Mouse (Mus musculus): ENCODE results near the gene Clic3.

The Clic3 gene

DNA sequence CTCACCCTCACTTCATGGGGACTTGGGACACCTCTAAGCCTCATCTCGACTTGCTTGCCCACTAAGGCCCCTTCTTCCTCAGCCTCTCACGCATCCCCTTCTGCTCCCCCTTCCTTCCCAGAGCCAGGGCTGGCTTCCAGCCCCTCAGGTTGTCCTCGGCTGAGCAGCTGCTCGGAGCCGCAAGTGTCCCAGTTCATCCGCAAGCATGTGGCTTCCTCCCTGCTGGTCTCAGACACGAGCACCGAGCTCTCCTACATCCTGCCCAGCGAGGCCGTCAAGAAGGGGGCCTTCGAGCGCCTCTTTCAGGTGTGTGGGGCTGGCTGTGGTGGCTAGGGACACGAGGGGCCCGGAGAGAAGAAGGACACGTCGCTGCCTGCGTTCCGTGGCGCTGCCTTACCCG lies 15.6 kb upstream of the Clic3 start:
- CTCF ChIA-PET, result no interaction called here

DNA sequence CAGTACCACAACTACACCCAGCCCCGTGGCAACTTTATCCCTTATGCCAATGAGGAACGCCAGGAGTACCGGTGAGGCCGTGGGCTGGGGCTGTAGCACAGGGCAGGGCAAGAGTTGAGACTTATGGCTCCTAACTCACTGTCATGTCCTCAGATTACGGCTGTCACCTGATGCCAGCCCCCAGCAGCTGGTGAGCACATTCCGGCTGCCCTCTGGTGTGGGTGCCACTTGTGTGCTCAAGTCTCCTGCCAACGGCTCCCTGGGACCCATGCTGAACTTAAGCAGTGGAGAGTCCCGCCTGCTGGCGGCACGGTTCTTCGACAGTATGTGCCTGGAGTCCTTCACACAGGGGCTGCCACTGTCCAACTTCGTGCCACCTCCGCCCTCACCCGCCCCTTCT lies 14.0 kb upstream of the Clic3 start:
- CTCF ChIA-PET, result no interaction called here

DNA sequence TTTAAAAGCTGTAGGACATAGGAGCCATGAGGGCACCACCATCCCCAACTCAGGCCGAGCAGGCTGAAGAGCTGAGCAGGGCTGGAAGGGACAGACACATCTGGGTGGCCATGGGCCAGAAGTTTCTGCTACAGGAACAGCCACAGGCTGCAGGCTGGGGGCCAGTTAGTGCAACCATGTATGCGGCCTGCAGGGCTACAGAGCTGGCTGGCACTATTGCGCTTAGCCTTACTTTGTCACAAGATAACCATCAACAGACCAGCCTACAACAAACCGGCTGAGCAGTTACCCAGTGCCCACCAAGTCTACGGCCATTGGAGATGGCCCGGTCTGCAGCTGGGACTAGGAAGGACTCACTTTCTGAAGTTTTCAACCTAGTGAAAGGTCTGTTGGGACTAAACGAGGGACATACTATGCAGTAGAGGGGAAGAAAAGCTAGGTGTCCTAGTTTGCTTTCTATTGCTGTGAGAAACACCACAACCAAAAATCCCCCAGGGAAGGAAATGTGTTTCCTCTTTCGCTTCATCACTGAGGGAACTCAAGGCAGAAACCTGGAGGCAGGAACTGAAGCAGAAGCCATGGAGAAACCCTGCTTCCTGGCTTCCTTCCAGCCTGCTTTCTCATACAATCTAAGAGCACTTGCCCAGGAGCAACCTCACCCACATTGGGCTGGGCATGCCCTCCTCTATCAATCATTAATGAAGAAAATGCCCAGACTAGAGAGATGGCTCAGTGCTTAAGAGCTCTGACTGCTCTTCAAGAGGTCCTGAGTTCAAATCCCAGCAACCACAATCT lies 5.6 kb upstream of the Clic3 start:
- CTCF ChIA-PET, result interaction anchor here (0.5 kb wide), 1 partner anchor 103 kb away, joined by 7 read pairs; no protein-coding TSS in a partner anchor

DNA sequence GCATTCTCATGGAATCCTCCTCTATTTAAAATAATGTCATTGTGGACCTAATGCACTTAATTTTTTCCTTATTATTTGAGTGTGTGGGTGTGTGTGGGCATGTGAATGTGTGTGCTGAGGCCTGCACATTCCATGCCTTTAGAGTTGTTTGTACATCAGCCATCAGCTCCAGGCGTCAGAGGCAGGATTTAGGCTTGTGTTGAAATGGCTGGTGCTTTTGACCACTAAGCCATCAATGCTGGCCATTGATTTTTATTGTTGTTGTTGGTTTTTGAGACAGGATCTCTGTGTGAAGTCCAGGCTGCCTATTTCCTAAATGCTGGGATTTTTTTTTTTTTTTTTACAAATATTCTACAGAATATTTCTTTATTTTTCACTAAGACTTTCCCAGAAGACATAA lies 3.7 kb upstream of the Clic3 start:
- CTCF ChIA-PET, result interaction anchor here (0.6 to 0.7 kb wide), 2 partner anchors 92 to 121 kb away, joined by 6 to 9 read pairs; partner anchors contain the start of gene Mamdc4

DNA sequence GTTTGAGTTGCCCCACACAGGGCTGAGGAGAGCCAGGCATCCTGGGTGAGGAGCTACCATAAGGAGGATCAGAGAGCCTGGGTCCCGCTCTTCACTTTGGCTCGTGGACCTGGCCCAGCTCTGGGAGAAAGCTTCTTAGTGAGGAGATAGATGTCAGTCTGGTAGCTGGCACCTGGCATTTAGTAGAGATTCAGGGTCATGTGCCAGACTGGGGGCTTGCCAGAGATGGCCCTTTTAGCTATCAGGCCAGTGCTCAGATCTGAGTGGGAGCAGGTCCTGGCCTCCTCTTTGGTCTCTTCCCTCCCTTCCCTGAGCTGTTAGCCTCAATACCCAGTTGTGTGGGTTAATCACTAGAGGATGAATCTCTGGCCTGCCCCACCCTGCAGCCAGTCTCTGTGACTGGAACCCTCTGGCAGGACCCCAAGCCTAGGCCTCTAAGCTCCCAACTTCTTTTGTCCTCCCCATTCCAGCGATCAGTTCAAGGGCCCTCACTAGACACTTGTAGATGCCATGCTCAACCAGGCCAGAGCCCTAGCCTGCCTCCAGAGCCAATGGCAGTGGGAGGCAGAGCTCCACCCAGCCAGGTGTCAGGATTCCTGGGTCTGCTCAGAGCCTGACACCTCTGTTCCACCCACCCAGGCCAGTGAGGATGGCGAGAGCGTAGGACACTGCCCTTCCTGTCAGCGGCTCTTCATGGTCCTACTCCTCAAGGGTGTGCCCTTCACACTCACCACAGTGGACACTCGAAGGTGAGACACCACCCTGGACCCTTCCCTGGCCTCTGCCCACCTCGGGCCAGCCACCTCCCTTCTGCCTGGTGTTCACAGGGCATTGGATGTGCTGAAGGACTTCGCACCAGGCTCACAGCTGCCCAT lies 621 bp downstream of the Clic3 start:
- CTCF ChIA-PET, result interaction anchor here (0.6 kb wide), 1 partner anchor 15 kb away, joined by 3 read pairs; no protein-coding TSS in a partner anchor

DNA sequence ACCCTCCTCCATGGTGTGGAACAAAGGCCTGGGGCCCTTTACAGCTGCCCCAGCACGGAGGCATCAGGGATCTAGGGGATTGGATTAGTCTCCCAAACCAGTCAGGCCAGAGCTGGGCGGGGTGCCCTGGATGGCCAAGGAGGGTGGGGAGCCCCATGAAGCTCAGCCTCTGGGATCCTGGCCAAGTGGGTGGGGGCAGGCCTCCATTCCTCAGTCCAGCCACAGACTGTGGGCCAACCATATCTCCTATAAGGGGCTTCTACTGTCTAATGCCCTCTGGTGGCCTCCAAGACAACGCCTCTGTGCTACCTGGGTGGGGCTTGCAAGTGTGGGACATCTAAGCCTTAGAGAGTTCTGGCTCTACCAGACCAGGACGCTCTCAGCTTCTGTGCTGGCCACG lies 2.3 kb downstream of the Clic3 start:
- CTCF ChIA-PET, result no interaction called here

DNA sequence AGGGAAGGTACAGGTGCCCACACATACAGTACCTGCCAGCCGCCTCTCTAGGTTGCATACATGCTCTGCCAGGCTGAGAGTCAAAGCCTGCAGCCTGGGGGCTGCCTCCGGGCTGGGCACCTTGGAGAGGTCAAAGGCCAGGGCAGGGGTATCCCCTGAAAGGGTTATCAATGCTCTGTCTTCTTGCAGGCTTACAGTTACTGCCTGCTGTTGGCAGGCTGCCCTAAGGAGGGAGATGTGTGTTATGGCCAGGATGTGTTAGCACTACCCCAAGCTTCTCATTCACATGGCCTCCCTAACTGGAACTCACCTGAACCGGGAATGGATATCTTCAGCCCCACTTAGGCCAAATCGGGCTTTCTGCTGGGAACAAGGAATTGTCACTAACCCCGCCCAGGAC lies 3.5 kb downstream of the Clic3 start:
- CTCF ChIA-PET, result no interaction called here

DNA sequence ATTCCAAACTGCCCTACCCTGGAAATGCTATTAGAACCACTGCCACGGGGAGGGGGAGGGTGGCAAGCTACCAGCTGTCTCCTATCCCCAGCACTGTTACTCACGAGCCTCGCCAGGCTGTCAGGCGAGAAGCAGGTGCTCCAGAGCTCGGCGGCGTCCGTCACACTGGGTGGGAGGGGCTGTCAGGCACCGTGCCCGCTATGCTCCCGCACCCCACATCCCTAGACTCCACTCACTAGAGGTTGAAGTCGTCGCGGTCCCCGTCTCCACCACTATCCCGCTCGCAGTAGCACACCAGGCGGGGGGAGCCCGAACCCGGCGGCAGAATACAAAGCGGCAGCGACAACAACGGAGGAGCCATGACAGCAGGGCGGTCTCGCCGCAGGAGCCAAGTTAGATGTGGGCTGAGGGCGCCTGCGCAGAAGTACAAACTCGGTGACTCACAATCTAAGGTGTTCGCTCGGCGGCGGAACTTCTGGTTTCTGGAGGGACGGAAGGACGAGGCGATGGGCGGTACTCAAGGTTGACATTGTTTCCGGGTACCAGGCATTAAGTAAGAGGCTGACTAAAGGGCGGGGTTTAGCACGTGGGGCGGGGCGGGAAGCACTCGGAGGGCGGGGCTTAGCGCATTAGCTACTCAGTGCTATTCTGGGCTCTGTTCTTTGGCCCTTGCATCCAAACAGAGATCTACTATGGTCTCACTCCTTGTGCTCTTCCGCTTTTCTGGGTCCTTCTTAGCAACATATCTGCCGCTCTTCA lies 4.1 kb downstream of the Clic3 start, which contains the start of gene Paxx:
TSS of gene Paxx (minus strand) at position 544 of the 759 bp plus-strand sequence.
- CTCF ChIA-PET, result no interaction called here

DNA sequence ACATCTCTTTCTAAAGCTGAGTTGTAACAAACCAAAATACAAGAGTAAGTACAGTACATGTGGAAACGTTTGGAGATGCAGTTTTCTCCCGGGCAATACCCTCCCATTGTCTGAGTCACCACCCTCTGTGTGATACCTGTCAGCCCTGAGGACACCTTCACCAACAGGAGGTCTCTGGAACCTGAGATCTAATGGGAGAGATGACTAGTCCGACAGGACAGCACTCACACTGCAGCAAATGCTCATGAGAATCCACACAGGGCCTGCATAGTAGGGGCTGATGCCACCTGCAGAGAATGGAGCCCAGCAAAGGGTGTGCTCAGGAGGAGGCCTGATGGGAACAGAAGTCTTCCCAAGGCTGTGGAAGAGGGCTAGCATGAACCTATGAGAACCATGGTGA lies 4.8 kb downstream of the Clic3 start:
- CTCF ChIA-PET, result no interaction called here

DNA sequence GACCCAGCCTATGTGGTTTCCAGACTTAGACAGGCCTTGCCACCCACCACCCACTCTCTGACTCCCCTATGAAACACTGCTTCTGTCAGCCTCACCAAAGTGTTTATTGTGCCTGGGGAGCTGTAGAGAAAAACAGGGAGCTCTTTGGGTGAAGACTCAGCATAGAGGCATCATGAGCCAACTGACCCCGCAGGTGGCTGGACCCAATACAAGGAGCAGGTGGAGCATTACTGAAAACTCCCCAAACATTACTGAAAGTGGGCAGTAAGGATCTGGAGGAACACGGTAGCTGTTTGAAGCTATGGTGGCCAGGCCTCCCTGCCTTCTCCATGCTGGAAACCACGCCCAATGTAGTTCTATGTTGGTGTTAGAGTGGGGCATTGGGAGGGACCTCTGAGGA lies 7.0 kb downstream of the Clic3 start:
- CTCF ChIA-PET, result interaction anchor here (0.8 kb wide), 1 partner anchor 18 kb away, joined by 3 read pairs; no protein-coding TSS in a partner anchor

DNA sequence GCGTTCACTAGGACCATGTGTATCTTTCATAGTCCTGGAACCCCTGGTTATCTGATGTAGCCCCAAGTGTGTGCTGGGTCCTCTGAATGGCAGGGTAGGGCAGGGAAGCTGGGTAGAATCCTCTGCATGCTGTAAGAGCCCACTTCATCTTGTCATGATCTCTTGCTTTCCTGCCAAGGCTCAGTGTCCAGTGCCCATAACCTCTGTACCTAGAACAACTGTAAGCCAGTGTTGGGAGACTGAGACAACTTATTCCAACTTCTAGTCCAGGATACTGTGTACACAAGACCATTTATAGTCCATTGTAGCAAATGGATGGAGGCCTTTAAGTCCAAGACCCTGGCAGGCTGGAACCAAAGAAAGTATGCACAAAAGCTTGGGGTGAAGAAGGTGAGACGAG lies 8.6 kb downstream of the Clic3 start:
- CTCF ChIA-PET, result no interaction called here

DNA sequence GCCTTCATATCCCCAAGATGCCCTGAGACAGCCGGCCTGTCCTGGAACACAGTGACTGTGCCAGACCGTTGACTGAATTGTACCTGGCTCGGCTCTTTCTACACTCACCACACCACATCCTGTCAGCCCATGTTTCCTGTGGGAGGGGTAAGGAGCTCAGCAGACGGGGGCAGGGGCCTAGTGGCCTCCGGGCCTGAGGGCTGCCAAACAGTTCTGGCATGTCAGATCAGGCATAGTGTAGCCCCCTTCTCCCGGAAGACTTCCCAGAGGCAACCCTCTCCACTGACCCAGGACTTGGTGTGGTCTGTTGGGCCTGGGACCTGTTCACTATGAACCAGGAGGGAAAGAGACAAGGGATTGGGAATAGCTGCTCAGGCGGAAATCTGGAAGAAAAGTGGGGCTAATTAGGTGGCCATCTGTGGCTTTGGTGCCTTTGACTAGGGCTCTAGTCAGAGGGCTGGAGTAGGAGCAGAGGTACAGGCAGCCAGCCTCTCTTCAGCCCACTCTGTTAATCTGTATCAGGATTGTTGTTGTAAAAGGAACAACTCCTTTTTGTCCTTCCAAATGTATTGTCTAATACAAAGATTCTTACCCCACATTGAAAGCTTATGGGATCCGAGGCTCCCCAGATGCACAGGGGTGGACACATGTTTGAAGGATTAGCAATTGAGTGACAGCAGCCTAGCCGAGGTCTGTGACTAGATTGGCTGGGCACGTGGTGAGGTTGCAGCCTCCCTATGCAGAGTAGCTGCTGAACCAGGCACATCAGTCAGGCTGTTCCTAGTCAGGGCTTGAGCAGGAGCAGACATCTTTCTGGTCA lies 9.4 kb downstream of the Clic3 start:
- CTCF ChIA-PET, result interaction anchor here (0.6 to 1.4 kb wide), 2 partner anchors 9 to 41 kb away, joined by 3 to 4 read pairs; no protein-coding TSS in a partner anchor

DNA sequence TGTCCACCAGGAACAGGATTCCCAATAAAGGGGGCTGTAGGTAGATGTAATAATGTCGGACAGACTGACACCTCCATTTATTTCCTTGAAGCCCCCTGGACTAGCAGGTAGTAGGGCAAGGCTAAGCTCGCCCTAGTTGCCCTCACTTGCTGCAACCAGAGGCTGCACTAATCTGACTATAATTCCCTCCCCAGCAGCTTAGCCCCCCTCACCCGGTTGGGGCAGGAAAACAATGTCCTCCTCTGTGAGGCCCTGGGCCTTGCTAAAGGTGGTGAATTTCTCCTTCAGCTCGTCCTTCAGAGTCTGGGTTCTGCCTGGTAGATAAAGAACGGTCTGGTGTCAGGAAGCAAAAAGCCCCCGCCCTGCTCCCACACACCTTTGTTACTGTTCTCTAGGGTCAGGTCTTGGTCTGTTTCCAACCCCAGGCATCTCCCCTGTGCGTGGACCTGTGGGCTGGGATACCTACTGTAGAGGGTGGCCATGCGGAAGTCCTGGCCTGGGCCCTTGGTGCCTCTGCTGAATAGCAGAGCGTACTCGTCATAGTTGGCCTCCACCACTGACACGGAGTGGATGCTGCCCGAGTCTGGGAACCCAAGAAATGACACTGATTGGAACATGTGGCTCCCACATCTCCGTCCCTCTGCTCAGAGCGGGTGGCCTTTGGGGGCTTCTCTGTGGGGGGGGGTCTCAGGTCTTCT lies 11.1 kb downstream of the Clic3 start:
- CTCF ChIA-PET, result no interaction called here

DNA sequence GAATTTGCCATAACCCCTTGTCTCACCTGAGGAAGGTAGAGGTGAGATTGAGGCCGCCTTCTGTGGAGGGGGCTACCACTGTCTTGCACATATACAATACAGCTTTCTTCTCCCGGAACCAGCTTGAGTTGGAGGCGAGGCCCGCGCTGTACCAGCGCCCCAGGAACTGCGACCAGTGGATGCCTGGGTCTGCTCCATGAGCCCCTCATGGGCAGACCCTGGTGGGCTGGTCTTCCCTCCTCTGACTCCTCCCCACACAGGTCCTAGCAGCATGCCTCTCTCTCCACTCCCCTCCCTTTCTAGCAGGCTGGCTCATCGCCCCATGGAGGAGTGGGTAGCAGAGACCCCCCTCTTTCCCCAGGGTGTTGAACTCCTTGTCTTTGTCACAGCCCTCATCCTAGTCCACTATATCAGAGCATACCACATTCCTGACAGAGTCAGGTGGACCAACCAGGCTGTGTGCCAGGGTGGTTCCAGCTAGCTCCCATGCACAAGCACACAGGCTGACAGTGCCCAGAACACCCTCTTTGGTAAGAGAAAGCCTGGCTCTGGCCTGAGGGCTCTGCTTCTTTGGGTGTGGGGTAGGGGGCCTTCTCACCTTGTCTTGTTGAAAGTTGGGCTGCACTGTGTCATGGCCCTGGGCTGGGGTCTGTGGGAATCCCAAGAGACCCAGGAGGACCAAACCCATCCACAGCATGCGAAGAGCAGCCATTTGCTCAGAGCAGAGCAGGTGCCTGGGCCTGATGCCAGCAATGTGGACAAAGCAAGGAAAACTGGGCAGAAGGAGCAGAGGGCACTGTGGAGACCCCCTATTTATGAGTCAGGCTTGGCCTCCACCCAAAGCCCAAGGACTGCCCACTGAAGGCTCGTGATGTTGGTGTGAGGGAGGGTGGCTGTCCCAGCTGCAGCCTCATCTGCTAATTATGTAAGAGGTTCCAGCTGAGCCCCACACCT lies 12.6 kb downstream of the Clic3 start:
- CTCF ChIA-PET, result interaction anchor here (0.7 kb wide), 1 partner anchor 46 kb away, joined by 3 read pairs; no protein-coding TSS in a partner anchor

DNA sequence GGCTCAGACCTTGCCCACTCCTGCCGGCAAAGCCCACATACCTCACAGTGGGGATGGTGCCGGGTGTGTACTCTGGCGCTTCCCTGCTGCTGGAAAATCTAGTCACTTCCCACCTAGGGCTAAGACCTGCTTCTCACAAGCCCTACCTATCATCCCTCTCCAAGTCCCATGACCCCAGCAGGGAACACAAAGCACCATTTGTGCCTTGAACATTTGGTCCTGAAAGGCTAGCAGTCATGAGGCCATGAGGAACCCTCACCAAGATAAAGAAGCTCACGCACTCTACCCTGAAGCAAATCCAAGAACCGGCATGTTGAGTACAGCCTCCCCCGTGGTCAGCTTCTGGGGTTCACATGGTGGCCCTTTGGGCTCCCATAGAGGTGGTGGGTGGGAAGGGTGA lies 13.3 kb downstream of the Clic3 start, which contains the start of gene Ptgds:
TSS of gene Ptgds (minus strand) at position 78 of the 400 bp plus-strand sequence.
- CTCF ChIA-PET, result interaction anchor here (0.7 kb wide), 1 partner anchor 46 kb away, joined by 3 read pairs; no protein-coding TSS in a partner anchor

DNA sequence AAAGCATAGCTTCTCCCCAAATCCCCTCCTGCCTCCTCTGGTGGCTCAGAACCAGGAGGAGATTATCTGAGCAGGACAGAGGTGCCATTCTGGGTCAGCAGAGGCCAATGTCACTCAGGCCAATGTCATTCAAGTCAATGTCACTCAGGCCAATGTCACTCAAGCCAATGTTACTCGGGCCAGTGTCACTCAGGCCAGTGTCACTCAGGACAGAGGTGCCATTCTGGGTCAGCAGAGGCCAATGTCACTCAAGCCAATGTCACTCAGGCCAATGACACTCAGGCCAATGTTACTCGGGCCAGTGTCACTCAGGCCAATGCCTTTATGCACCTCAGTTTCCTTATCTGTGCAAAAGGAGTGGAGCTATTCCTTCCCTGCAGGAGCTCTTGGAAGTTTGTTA lies 15.9 kb downstream of the Clic3 start:
- CTCF ChIA-PET, result interaction anchor here (0.7 kb wide), 1 partner anchor 16 kb away, joined by 3 read pairs; the partner anchor contains the start of gene Clic3

DNA sequence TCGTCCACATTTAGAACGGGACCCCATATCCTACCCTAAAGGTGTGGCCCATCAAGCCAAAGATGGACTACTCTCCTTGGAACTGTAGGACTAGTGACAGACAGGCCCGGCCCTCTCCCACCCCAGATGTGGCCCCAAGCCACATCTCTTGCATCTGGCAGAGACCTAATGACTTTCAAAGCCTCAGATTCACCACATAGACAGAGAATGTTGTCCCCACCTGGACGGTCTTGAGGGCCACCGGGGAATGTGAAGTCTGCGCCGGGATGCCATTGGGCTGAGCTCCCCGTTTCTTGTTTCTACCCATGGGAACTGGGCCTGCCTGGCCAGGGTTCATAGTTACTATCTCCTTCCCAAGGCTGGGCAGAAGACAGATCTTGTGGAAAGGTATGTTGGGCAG lies 20.9 kb downstream of the Clic3 start:
- CTCF ChIA-PET, result no interaction called here

DNA sequence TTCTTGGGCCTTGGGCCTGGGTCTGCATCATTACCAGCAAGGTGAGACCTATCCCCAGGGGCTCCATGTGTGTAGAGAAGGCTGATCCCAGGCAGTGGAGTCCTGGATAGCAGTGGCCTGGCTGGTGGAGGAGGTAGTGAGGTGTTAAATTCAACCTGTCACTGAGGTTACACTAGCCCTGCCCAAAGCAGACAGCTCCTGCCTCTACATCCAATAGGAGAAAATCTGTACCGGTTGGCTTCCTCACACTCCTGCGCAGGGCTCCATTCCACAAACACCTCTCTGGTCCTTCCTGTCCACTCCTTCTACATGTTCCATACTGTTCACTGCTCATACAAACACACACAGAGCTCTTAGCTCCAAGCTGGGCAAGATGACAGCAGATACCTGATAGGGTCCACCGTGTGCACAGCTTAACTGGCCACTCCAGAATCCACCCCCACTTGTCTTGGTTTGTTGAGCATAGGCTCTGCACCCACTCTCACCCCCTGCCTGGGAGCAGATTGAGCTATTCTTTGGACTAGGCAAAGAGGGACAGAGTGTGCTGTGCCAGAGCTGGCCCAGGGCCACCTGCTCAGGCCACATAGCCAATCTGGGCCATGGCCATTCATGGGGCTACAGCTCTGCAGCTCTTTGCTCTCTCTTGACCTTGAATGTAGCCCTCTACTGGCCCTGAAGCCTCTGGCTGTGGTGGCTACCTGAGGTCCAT lies 21.5 kb downstream of the Clic3 start:
- CTCF ChIA-PET, result no interaction called here
